Mouse (Mus musculus) myocyte (in vitro differentiated cells): Measurements from ENCODE around the gene Camk2d.

Source experiments
- POLR2A ChIP-seq: IDR thresholded peaks from one replicate; pipeline ENCODE4 v1.6.1; 2011; ENCODE audit warnings: low read depth, mild to moderate bottlenecking, control low read depth, moderate library complexity; ENCODE audit not compliant: insufficient read length
- POLR2AphosphoS2 ChIP-seq: IDR thresholded peaks from one replicate; pipeline ENCODE4 v1.6.1; 2011; ENCODE audit warnings: low read depth, control low read depth; ENCODE audit not compliant: insufficient read length

GRCm38 (mm10) chr3:126771032-126771431 lies 174.9 kb downstream of the Camk2d start:
- TF ChIP-seq POLR2A (no peak), POLR2AphosphoS2 (no peak)
